Mouse (Mus musculus): Measurements from ENCODE around the gene Rab31.
"Not testable (repeated sequence)": the region's sequence is repeated elsewhere in the genome, so short reads cannot be mapped to it uniquely, and the experiment has no call there.

Gene Rab31

DNA sequence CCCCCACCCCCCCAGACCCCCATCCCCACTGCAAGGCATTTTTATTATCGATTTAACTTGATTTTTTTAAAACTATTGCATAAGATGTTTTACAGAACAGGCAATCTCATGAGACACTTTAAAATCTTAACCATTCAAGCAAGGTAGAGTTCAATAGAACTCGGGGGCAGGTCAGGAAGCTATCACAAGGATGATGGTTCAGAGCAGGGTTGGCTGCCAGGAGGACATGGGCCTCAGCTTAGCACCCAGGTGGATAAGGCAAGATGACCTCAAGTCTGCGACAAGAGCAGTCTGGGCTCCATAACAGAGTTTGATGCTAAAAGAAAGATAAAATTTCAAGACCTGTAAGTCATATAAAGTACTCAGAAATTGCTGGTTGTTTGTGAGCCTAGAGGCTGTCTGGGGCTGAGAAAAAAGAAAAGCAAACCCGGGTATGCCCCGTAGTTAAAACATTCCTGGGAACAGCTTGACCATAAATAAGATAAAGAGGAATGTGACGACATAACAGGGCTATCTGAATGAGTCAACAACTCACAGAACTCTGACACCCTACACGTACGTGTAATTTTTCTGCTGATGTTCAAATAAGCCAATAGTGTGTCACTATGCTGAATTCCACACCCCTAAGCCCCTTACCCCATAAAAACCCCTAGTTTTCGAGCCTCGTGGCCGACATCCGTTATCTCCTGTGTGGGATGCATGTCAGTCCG lies 143.6 kb downstream of the Rab31 start:
- not testable (repeated sequence) for DNase-seq (ENCODE audit: low spot score in 2 of 2)

DNA sequence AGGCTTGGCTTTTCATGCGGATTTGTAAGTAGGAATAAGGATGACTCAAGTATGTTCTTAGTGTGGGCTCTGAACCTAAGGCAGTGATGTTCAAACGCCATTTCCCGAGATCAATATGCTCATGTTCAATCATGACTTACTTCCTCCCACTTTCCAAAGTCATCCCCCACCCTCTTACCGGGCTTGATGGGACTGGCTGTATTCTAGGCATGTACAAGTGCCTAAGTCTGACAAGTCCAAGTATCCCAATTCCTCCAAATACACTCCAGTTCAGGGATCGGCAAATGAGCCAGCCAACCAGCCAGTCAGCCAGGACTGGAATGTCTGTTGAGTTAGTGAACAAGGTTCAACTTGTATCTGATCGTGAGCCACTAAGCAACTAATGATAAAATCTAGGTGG lies 146.3 kb downstream of the Rab31 start:
- no peak for DNase-seq (ENCODE audit: low spot score in 2 of 2)

DNA sequence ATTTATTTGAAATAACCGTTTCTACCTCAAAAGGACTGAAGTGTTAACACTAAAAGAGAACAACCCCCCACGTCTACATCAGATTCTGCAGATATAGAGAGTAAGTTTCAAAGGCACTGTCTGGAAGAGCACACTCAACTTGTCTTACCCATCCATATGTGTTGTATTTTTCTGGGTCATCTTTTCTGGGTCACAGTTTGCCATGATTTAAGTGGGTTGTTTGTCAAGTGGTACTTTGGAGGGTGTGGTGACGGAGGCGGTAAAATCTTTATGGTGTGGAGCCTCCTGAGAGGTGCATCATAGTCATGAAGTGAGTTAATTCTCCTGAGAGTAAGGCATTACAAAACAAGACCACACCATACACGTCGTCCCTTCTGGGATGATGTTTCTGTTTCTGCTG lies 147.0 kb downstream of the Rab31 start:
- DNase-seq (ENCODE audit: low spot score in 2 of 2) = no peak

DNA sequence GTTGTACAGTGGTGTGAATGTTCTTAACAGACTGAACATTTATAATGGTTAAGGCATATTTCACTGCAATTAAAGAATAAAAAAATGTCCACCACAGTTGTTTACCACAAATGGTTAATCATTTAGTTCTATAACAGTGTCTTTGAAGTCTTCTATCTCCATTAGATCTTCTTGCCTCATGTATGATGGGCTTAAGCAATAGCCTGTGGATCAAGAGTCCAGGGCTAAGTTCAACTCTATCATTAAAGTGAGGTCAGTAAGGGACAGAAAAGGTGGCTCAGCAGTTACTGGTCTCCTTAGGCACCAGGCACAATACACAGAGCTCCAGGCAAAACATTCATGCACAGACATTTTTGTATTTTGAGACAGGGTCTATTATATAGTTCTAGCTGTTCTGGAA lies 149.4 kb downstream of the Rab31 start:
- no peak for DNase-seq (ENCODE audit: low spot score in 2 of 2)

DNA sequence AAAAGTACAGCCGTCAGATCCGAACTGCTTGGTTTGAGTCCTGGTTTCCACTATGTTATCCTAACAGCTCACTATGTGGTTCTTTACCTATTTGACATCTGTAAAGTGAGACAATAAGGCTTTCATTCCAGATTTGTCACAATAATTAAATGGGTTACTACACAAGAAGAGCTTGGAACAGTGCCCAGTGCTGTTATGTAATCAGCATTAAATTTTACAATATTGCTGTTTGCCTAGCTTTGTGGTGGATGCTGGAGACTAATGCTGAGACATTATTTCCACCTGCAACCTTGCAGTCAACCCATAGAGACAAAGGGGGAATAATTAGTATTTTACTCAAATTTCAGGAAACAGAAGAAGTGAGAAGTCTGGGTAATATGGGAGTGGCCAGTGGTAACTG lies 154.1 kb downstream of the Rab31 start:
- no peak for DNase-seq (ENCODE audit: low spot score in 2 of 2)

DNA sequence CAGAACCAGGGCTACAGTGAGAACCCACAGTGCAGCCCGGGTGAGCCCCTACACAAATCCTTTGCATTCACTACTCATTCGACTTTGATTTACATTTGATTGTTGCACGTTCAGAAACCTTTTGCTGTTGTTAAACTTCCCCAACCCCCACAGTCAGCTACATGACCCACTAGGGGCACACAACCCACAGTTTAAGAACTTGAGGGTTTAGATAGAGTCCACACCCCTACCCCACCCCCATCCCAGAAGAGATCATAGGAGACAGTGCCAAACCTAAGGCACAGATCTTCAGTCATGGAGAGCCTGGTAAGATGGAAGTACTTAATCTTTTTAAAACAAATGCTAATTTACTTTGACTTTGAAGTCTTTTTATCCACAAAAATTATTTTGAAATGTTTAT lies 156.9 kb downstream of the Rab31 start:
- DNase-seq (ENCODE audit: low spot score in 2 of 2) = no peak

DNA sequence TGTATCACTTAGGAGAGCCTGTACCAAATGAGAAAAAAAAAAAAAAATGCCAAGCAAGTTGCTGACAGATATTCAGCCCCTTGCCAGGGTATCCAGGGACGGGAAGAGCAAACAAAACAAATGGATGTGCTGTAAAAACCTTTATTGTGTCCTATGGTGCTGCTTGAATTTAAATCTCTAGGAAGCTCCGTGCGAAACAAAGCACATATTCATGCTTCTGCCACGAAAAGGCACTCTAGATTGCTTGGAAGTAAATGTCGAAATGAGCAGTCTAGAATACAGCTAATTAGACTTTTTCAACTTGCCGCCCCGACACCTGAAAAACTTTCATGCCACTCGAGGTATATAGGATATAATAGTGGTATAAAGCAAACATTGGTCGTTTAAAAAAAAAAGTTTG lies 158.1 kb downstream of the Rab31 start:
- no peak for DNase-seq (ENCODE audit: low spot score in 2 of 2)

DNA sequence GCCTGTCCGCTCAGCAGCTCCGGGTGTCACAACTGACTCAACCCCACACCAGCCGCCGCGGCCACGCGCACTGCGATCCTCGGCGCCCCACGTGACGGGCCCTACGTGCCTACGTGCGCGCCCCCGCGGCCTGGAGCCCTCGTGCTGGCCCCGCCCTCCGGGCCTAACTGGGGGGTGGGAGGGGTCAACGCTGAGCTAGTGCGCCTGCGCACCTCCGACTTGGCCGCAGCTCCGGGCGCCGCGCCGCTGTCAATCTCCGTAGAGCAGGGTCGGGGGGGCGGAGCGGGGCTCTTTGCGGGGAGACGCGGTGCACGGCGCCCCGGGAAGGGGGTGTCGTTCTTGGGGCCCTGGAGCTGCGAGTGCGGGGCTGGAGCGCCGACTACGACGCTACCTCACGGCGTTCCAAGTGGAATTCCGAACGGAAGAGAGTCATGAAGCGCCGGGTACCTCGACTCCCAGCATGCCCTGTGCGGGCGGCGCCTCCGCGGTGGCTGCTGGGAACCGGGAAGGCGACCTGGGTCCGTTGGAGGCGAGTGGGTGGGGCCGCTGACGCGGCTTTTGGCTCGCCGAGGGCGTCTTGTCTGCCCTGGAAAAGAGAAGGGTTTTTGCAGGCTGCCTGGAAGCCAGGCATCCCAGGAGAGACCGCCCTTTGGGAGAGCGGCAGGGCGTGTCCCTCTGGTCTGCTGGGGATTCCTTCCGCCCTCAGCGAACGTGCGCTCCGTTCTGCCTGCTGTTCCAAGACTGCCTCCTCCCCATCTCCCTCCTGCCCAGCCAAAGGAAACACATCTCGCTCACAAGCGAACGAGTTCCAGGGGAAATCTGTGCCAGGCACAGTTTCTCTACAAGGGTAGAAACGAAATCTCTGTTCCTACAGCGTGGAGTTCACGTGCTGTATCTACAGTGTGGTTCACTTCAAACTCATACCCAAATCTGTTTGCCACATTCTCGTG lies 158.8 kb downstream of the Rab31 start, which contains the start of gene Vapa:
Vapa (minus strand) TSS at position 93 of the 950 bp plus-strand sequence.
- peak; percentile 96 to 99 for DNase-seq (ENCODE audit: low spot score in 2 of 2)

DNA sequence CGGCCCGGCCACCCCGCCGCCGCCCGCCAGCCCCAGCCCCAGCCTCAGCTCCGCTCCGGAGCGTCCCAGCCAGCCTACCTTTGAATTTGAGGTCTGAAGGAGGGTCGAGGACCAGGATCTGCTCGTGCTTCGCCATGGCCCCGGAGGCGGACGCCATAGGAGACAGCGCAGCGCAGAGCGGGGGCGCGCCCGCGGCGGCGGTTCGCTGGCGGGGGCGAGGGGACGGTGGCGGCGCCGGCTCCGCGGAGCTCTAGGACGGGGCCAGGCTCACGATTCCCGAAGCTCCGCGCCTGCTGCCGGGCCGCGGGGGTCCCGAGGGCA lies 159.4 kb downstream of the Rab31 start:
- DNase-seq (ENCODE audit: low spot score in 2 of 2) = no peak

DNA sequence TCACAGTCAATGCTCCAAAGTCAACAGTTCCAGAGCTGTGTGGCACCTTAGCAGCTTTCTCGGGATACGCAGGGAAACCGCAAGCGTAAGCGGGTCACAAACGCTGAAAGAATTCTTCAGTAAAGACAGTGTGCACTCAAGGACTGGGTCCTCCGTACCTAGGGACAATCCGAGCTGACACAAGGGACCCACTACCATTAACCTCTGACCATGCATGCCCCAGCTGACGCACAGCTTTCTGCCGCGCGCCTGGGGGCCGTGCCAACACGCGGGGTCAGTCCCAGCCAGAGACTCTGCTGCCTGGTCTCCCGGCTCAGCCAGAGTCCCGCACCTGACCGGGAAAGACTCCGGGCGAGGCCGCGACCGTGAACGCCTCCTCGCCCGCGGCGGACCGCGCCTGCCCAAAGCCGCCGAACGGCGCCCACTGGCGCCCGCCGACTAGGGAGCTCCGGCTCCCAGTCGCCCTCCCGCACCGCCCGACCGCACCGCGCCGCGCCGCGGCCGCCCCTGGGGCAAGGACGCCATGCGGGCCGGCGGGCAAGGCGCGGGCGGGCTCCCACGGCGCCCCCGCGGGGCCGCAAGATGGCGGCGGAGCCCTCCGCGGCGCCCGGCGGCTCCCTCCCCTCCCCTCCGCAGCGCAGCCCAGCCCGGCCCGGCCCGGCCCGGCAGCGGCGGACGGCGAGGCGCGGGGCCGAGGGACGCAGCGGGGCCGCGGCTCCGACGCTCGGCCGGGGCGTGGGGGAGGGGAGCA lies 160.0 kb downstream of the Rab31 start:
- peak; percentile 62 to 64 for DNase-seq (ENCODE audit: low spot score in 2 of 2)

DNA sequence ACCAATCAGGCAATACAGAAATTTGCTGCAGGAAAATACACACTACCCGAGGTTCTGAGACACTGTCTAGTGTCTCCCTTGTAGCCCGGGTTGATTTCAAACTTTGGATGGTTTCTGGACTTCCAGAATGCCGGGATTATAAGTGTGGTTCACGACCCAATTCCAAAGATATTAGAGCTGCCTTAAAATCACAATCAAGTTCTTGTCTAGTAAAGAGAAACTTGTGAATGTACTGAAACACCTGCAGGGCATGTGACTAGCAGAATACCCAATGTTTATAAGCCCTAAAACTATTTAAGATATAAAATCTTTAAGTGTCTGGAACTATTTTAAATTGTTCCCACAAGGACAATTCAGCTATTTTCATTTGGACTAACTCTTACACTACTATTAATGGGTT lies 160.8 kb downstream of the Rab31 start:
- no peak for DNase-seq (ENCODE audit: low spot score in 2 of 2)

DNA sequence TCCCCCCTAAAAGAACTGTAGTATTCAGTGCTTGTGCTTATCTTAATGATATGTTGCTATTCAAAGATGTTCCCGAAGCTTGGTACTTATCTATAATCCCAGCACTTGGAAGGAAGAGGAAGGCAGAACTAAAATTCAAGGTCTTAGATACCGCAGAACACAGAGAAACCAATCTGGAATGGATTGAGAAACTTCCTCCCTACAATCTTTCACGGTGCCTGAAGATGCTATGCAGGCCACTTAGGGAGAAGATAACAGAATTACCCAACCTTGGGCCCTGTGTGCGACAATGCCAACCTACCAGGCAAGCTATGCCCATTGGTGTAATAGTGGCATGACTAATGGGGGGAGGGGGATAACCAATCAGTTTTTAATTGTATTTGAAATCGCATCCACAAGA lies 163.8 kb downstream of the Rab31 start:
- DNase-seq (ENCODE audit: low spot score in 2 of 2) = no peak

DNA sequence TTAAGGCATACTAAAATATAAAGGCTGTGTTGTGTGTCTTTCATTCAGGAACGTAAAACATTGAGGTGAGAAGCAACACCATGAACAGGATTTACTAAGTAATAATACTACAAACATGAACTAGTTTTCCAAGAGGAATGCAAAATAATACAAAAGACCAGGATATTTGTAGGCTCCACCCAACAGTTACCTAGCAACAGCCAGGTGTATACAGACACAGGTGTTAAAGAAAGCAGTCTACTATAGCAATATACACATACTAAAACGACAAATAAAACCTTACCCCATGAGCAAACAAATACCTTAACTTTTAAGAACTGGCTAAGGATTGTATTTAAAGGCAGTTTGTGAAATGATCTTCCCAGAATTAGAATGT lies 164.3 kb downstream of the Rab31 start:
- DNase-seq (ENCODE audit: low spot score in 2 of 2) = no peak

DNA sequence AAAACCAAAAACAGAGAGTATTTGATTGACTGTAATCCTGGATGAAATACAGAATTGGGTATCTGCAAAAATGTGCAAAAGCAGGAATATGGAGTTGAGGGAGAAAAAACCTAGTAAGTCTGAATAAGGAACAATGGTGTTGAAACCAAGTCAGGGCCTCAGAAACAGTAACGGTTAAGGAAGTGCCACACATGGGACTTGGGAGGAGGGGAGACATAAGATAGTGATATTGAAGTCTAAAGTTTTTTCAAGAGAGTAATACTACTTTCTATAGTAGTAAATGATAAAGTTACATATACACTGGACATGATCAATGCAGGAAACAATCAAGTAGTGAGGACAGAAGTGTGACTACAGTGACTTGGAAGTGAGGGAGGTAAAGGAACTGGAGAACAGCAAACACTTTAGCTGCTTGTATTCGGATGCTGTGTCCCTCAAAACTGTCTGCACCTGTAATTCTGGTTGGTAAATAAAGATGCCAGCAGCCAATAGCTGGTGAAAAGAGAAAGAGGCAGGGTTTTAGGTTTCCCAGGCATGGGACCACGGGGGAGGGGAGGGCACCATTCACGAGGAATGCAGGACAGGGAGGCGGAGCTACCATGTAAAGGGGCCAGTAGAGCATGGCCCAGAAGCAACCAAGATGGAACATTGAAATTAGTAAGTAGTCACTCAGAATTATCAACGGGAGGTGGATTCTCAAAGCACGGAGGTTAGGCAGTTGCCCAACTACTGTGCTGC lies 164.8 kb downstream of the Rab31 start:
- DNase-seq (ENCODE audit: low spot score in 2 of 2) = no peak

DNA sequence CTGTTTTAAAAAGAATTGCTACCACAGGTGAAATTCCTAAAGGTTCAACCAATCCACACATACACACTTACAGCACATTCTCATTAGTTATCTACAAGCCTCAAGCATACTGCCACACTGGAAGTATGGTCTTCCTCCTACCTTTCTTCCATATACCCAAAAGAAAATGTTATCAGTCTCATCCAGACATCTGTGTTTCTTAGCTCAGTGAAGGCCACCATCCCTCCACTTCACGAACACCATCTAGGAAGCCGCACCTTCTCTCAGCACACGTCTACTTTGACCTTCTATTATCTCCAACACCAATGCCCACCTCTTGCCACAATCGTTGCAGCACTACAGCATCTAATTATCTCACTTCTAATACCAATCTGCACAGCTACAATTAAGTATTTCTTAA lies 166.5 kb downstream of the Rab31 start:
- DNase-seq (ENCODE audit: low spot score in 2 of 2) = no peak

DNA sequence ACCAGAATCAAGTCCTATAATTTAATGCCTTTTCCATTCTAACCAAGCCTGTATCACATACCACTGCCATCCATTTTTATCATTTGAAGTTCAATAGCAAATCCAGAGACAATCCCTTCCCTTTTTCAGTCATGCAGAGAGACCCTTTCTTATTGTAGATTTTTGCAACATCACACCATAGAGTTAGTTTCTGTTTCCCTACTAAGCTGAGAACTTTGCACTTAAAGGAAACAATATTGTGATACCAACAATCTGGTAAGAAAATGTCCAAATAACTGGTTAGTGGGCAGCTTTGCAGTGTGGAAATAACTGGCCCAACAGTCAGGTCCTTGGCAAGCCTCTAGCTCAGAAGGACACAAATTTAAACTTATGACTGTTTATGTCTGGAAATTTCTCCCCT lies 167.7 kb downstream of the Rab31 start:
- no peak for DNase-seq (ENCODE audit: low spot score in 2 of 2)

DNA sequence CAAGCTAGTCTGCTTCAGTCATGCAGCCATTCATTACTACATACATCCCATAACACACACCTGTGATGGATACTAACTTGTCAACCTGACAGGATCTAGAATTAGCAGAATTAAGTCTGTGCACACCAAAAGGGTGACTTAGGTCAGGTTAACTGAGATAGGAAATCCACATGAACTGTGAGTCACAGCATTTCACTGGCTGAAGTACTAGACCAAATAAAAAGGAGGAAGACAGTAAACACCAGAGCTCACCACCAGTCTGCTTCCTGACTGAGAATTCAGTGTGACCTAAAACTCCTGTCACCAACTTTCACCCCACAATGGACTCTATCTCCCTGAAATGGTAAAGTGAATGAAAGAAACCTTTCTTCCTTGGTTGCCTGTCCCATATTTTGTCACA lies 168.2 kb downstream of the Rab31 start:
- DNase-seq (ENCODE audit: low spot score in 2 of 2) = no peak
